Mouse (Mus musculus) ovary, postnatal 10 days (tissue): Measurements from ENCODE around the gene Retreg1.

ENCODE experiments used
- DNase-seq: peaks from one replicate; pipeline ENCODE4 v3.0.0; 2022; ENCODE audit warnings: low spot score

Retreg1 gene

DNA sequence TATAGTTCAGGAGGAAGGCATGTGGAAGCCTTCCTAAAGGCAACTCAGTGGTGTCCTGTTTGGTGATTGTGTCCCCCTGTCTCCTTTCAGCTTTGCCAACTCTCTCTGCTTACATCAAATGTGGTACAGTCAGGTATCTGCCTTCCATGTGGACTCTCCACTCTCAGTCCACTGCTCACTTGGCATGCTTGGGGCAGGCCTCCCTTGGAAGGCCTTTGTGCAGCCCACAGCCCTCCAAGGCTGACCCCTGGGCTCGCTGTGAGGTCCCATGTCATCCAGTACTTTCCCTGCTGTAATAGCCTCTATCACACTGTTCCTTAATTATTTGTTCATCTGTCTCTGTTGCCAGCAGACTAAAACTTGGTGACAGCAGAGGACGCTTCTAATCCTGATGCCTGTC, 79.0 kb downstream of the Retreg1 start:
- no peak for DNase-seq

- DNase-seq = no peak
Measured at GRCm38 (mm10) chr15:25923916-25924315, 80.9 kb downstream of the Retreg1 start.

DNA sequence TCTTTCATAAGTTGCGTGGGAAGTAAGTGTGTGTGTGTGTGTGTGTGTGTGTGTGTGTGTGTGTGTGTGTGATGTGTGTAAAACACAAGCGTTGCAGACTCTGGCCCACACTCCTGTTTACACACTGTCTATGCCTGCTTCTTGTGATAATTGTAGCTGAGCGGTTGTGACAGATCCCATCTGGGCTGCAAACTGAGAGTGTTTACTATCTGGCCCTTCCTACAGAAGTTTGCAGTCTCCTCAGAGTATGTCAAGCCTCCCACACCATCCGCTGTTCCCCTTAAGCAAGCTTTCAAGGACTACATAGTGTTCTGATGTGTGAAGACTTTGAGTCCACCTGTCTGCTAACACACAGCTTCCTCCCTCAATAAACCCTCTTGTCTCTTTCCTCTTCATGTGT, 83.2 kb downstream of the Retreg1 start:
- no peak for DNase-seq

DNA sequence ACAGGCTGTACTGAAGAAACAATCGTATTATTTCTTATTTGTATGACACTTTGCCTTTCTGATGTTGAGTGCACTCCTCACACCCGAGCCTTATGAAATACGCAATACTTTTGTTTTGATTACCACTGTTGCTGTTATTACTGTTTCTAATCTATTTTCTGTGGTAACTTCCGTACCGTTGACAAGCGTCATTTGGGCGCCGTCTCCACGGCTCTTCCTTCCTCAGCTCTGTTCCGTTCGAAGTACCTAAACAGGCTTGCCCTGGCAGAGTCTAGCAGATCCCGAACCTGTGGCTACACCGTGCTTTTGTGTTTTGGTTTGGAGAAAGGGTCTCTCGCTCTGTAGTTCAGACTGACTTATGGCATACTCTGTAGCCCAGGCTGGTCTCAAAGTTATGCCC, 84.1 kb downstream of the Retreg1 start:
- DNase-seq = no peak

GRCm38 (mm10) chr15:25928001-25928400, 85.0 kb downstream of the Retreg1 start:
- no peak for DNase-seq

- DNase-seq = no peak
Measured at GRCm38 (mm10) chr15:25928831-25929230, 85.9 kb downstream of the Retreg1 start.

GRCm38 (mm10) chr15:25929518-25929917, 86.5 kb downstream of the Retreg1 start:
- DNase-seq = no peak

DNA sequence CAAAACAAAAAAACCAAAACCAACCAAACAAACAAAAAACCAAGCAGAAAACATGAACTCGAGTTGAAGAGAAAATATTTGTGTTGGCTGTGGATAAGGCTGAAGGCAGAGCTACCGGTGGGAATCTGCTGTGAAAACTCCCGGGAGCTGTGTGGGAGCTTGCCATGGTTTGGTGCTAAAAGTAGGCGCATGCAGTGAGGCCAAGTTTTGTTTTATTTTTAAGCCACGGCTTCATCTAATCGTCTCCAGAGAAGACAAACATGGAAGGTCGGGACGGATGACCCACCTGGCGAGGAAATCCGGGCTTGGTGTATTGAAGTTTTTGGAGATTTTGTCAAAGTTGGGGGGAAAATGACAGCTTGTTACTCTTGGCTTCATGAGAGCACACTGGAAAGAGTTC, 87.0 kb downstream of the Retreg1 start:
- DNase-seq = no peak

- no peak for DNase-seq
Measured at GRCm38 (mm10) chr15:25930657-25931056, 87.7 kb downstream of the Retreg1 start.

DNA sequence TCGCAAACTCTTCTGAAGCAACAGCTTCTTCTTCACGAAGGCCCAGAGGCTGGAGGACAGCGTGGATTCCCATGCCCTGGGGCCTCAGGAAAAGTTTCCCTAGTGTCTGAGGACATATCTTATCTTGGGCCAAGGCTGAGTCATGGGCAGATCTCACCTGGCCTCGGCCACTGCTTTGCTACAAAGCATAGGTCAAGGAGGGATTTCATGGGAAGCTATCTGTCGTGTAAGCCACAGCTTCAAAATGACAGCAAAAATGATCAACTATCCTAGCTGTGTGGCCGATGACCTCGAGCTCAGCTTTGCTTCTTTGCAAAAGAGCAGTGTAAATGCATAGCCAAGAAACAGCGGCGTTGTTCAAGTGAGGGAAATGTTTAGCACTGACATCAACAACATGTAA, 89.5 kb downstream of the Retreg1 start:
- no peak for DNase-seq

DNA sequence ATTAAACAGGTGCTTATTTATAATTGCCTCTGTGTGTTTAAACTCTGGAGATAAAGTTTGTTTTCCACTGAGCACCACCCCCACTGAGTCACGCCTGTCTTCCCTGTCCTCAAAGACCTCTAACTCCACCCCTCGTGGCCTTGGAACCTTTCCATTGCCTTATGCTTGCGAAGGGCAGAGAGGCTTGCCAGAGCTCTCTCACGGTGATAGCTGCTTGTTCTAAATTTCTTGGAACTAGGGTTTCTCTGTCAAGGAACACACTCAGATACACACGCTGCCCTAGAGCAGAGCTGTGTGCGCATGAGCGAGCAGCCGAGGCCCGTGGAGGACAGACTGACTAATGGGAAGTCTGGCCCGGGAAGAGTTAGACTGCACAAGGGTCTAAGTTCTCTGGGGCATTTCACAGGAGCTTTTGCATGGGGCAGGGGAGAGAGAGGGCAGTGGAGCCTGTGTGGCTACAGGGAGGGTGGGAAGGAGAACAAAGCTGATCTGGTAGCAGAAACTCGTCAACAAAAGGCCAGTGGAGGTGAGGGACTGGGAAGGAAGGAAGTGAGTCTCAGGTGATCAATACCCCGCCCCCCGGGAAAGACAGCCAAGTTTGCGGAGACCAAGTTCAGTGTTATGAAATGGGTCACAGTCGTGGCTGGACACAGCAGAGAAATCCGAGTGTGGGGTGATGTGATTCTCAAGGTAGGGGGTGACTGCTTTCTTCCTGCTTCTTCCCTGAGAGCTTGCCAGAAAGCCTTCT, 90.1 kb downstream of the Retreg1 start:
- DNase-seq = no peak

- no peak for DNase-seq
Measured at GRCm38 (mm10) chr15:25933685-25934108, 90.7 kb downstream of the Retreg1 start.

DNA sequence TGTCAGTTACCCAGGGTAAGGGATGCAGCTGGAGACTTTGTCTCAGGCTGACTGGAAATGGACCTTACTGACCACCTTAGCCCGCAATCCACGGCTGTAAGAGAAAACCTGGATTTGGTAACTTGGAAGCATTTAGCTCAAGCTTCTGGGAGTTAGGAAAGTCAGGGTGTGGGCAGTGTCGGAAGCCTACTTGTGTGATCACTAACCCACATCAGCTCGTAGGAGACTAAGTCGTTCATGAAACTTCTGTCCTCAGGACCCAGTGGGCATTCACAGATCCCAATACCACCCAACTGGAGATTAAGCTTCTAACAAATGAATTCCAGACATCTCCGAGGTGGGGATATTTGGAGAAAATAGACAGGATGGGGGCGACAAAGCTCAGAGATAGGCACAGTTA, 91.4 kb downstream of the Retreg1 start:
- no peak for DNase-seq

GRCm38 (mm10) chr15:25938496-25938895, 95.5 kb downstream of the Retreg1 start:
- DNase-seq = no peak

- DNase-seq = no peak
Measured at GRCm38 (mm10) chr15:25940397-25941377, 97.7 kb downstream of the Retreg1 start.

GRCm38 (mm10) chr15:25941514-25941913, 98.5 kb downstream of the Retreg1 start:
- DNase-seq = no peak

DNA sequence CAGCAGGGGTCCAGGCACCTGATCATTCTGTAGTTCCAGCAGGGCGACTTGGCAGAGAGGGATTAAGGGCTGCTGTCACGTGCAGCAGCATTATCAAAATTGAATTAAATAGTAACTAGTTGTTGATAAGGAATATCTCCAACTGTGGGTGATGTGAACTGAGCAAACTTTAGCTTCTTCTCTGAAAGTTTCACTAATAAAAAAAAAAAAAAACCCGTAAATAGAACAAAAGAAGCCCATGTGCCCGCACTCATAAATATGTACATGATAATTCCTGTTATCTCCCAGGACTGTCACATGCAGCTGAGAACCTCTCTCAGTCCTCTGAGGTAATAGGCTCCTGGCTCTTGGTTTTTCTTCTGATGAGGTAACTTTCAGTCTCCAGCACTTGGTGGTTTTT, 99.4 kb downstream of the Retreg1 start:
- no peak for DNase-seq

DNA sequence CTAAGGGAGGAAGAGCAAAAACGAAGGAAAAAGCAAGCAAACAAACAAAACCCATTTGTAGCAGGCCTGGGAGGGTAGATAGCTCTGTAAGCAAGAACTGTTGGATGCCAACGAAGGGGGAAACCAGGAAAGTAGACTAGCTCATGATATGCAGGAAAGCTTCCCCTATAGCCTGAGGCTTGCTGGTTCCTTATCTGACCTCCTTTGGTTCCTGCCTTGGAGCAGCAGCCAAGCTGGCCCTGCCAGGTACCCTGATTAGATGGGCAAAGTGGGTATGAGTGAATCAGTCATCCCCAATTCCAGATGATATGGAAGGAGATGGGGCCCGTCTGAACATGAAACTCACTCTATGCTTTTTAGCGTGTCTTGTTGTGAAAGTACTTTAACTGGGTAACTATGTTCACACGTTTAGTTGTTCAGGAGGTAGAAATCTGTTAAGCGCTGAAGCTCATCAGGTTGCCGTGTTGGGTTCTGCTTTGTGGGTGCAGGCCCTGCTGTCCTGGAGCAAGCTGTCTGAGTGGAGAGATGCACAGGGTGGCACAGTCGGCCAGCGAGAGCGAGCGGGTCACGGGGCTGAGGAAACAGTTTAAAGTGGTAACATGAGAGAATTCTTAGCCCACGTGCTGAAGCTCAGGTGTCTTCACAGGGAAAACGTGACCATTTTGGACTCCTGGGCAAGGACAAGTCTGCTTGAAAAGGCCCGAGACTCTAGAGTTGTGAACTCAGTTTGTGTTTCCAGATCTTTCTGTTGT, 100.6 kb downstream of the Retreg1 start:
- no peak for DNase-seq

GRCm38 (mm10) chr15:25945224-25945623, 102.2 kb downstream of the Retreg1 start:
- DNase-seq = no peak

- DNase-seq = no peak
Measured at GRCm38 (mm10) chr15:25946482-25946881, 103.5 kb downstream of the Retreg1 start.

GRCm38 (mm10) chr15:25947383-25947782, 104.4 kb downstream of the Retreg1 start:
- DNase-seq = no peak
